Mouse (Mus musculus): ENCODE results near the gene Sh3rf3. TPM values are rescaled to one million over a fixed set of nuclear protein-coding genes. Genes with fewer than 3 reads are reported as not detected.

Gene Sh3rf3
- polyA plus RNA-seq, 1 experiment from 2014 or later: not detected

DNA sequence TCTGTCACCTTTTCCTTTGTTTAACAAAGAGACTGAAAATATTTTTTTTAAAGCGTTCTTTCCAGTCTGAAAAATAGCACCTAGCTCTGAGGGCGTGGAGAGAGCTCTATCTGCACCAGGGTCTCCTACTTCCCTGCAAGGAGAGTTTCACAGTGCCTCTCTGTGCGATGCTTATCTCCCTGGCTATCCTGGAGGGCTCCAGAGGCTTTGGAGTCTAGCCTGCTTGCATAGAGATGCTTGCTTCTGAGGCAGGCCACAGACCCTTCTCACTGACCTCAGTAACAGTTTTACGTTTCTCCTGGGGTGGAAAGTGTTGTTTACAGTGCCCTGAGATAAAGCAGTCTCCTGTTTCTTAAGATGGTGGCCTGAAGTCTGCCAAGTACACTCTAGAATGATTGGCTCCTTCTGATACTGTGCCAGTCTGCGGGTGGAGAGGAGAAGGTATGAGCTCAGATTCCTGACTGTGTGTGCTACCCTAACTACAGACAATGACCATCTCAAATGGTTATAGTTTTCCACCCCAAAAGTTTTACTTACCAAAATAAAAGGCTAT is 42.1 kb downstream of the Sh3rf3 start:
- ATAC-seq (ENCODE audit: low read depth): no peak
- WGBS (ENCODE audit: insufficient replicate concordance): 19% methylated on average over 5 of the region's 5 CpGs
- DNase-seq: no peak

DNA sequence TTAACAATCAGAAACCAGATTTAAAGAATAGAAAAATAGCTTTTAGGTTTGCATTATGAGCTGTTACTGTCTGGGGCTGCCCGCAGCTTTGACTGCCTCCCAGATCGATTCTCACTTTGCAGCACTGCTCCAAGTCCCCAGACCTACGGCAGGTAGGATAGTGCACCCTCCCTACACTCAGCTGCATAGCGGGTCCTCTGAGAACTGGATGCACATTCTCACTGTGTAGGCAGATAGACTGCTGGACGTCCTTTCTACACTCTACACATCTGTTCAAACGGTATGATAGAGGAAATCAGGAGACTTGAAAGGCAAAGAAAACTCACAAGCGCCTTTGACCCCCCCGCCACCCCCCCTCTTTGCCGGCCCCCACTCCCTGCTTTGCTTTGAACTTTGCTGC is 42.7 kb downstream of the Sh3rf3 start:
- ATAC-seq (ENCODE audit: low read depth) (no peak), DNase-seq (no peak)
- no peaks in the 10 kb centered on the region for H3K27me3 ChIP-seq
- H3K4me1 ChIP-seq (replicated peaks): no peaks in the 10 kb centered on the region
- no peaks in the 10 kb centered on the region for H3K9me3 ChIP-seq (replicated peaks)
- H3K36me3 ChIP-seq: no peaks in the 10 kb centered on the region
- H3K9ac ChIP-seq: no peak overlapping the region
- H3K4me2 ChIP-seq: no peak overlapping the region
- WGBS (ENCODE audit: insufficient replicate concordance): 58% methylated on average over 9 of the region's 9 CpGs
- H3K4me3 ChIP-seq (replicated peaks): no peak overlapping the region
- no peak overlapping the region for H3K27ac ChIP-seq

More for the DNA sequence above, 42.1 kb downstream of the Sh3rf3 start:
- no peak overlapping the region for H3K27ac ChIP-seq
- H3K4me1 ChIP-seq (replicated peaks): no peaks in the 10 kb centered on the region
- no peak overlapping the region for H3K9ac ChIP-seq
- no peaks in the 10 kb centered on the region for H3K27me3 ChIP-seq
- H3K4me2 ChIP-seq: no peak overlapping the region
- H3K36me3 ChIP-seq: no peaks in the 10 kb centered on the region
- no peaks in the 10 kb centered on the region for H3K9me3 ChIP-seq (replicated peaks)
- no peak overlapping the region for H3K4me3 ChIP-seq (replicated peaks)

DNA sequence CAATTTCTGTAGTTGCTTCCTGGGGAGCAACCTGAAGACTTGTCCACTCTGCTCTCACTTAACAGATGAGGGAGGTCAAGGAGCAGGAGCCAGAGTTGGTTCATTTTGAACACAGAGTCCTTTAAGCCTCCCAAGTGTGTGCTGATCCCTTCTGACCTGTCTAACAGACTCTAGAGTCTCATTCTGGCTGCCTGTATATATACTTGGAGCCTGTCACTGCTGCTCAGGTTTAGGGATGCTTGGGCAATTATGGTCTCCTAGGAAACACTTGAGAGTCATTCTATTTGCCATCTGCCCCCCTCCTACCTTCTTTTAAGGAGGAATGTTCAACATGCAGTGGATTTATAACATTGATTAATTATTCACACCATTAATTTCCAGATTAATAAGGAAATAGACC is 43.6 kb downstream of the Sh3rf3 start:
- Histone ChIP-seq H3K4me2 (no peak overlapping the region), H3K36me3 (no peaks in the 10 kb centered on the region), H3K9ac (no peak overlapping the region), H3K4me1 (replicated peaks) (no peaks in the 10 kb centered on the region), H3K4me3 (replicated peaks) (no peak overlapping the region), H3K9me3 (replicated peaks) (no peaks in the 10 kb centered on the region), H3K27me3 (no peaks in the 10 kb centered on the region), H3K27ac (no peak overlapping the region)
- ATAC-seq (ENCODE audit: low read depth): no peak
- DNase-seq: no peak

DNA sequence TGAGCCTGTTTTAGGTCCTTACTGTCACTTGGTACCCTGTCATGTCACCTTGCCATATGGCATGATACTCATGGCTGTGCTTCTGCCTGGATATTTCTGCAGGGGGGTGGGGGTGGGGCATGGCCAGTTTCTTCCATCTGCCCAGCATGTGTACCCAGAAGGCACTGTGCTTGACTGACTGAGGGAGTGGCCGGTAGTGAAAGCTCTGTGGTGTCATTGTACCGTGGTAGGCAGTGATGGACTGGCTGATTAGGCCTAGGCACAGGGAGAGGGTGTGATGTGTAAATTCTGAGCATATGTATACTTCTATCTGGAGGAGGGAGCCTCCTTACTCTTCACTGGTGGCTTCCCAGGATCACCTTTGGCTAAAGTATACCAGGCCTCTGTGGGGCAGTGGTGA is 51.6 kb downstream of the Sh3rf3 start:
- no peak overlapping the region for H3K27ac ChIP-seq
- H3K36me3 ChIP-seq: no peaks in the 10 kb centered on the region
- no peaks in the 10 kb centered on the region for H3K9me3 ChIP-seq (replicated peaks)
- WGBS (ENCODE audit: insufficient replicate concordance): 59% methylated on average over 2 of the region's 2 CpGs
- no peak overlapping the region for H3K4me3 ChIP-seq (replicated peaks)
- no peak overlapping the region for H3K4me2 ChIP-seq
- no peaks in the 10 kb centered on the region for H3K27me3 ChIP-seq
- H3K9ac ChIP-seq: no peak overlapping the region
- no peaks in the 10 kb centered on the region for H3K4me1 ChIP-seq (replicated peaks)
- no peak for ATAC-seq (ENCODE audit: low read depth)
- DNase-seq: no peak

DNA sequence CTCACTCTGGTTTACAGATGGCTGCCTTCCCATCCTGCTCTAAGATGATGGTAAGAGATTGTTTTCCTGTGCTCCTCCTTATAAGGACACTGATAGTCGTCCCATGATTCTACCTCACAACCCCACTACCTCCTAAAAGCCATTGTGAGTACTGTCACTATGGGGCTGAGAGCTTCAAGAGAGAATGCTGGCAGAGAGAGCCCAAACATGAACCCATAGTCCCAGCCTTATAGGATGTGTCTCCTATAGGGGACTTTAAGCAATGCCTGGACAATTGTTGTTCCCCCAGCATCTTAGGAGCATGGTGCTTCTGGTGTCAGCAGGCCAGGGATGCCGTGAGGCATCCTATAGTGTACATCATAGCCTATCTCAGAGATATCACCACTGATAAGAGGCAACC is 54.4 kb downstream of the Sh3rf3 start:
- Histone ChIP-seq H3K4me3 (replicated peaks) (no peak overlapping the region), H3K9ac (no peak overlapping the region), H3K4me1 (replicated peaks) (no peaks in the 10 kb centered on the region), H3K27me3 (no peaks in the 10 kb centered on the region), H3K27ac (no peak overlapping the region), H3K36me3 (no peaks in the 10 kb centered on the region), H3K4me2 (no peak overlapping the region), H3K9me3 (replicated peaks) (no peaks in the 10 kb centered on the region)
- WGBS (ENCODE audit: insufficient replicate concordance): 51% methylated on average over 2 of the region's 2 CpGs
- ATAC-seq (ENCODE audit: low read depth): no peak
- DNase-seq: no peak

DNA sequence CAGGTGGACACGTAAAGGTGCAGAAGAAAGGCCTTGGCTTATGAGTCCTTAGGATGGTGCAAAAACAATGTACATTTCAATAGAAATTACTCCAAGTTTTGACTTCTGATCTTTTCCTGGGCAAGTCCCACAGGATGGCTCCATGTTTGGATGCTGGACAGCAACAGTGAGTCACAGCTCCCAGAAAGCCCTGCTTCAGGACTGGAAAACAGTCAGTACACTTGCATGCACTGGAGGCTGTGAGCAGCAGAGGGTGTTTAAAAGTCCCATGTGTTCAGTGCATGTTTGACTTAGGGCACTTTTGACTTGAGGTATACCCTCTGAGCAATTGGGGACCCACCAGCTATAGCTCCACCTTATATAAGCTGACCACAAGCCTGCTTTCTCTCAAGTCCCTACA is 56.7 kb downstream of the Sh3rf3 start:
- H3K4me2 ChIP-seq: no peak overlapping the region
- H3K36me3 ChIP-seq: no peaks in the 10 kb centered on the region
- H3K4me3 ChIP-seq (replicated peaks): no peak overlapping the region
- H3K9ac ChIP-seq: no peak overlapping the region
- no peaks in the 10 kb centered on the region for H3K27me3 ChIP-seq
- no peak overlapping the region for H3K27ac ChIP-seq
- DNase-seq (no peak), ATAC-seq (ENCODE audit: low read depth) (no peak)
- H3K9me3 ChIP-seq (replicated peaks): no peaks in the 10 kb centered on the region
- WGBS (ENCODE audit: insufficient replicate concordance): 72% methylated on average over 1 of the region's 1 CpGs
- no peaks in the 10 kb centered on the region for H3K4me1 ChIP-seq (replicated peaks)

DNA sequence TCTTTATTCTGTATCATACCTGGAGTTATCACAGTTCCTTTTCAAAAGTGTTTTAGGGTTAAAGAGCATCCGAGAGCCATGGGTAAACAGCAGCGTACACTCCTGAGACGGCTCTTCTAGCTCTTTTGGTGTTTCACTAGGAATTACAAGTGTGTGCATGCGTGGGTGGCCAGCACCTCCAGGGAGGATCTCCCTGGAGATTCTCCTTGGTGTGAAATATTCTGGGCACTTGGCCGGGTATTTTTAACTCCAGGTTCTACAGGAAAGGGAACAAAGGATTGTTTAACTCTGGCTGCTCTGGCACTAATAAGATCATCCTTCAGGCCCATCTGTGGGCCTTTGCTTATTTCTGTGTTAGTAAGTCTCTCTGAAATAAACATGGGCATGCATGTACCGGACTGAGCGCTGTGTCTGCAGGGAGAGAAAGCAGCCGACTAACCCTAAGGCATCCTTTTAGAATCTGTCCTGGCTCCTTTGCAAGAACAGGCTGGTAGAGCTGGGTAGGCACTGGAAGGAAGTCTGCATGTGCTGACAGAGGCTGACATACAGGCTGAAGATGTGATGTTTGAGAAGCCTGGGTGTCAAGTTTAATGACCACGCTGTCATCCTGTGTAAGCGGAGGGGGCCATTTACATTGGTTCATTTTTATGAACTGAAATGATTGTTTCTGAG is 58.1 kb downstream of the Sh3rf3 start:
- no peak for ATAC-seq (ENCODE audit: low read depth)
- Histone ChIP-seq H3K4me2 (no peak overlapping the region), H3K36me3 (no peaks in the 10 kb centered on the region), H3K4me3 (replicated peaks) (no peak overlapping the region), H3K9me3 (replicated peaks) (no peaks in the 10 kb centered on the region), H3K4me1 (replicated peaks) (no peaks in the 10 kb centered on the region), H3K27me3 (no peaks in the 10 kb centered on the region), H3K9ac (no peak overlapping the region), H3K27ac (no peak overlapping the region)
- no peak for DNase-seq
- WGBS (ENCODE audit: insufficient replicate concordance): 74% methylated on average over 10 of the region's 10 CpGs

DNA sequence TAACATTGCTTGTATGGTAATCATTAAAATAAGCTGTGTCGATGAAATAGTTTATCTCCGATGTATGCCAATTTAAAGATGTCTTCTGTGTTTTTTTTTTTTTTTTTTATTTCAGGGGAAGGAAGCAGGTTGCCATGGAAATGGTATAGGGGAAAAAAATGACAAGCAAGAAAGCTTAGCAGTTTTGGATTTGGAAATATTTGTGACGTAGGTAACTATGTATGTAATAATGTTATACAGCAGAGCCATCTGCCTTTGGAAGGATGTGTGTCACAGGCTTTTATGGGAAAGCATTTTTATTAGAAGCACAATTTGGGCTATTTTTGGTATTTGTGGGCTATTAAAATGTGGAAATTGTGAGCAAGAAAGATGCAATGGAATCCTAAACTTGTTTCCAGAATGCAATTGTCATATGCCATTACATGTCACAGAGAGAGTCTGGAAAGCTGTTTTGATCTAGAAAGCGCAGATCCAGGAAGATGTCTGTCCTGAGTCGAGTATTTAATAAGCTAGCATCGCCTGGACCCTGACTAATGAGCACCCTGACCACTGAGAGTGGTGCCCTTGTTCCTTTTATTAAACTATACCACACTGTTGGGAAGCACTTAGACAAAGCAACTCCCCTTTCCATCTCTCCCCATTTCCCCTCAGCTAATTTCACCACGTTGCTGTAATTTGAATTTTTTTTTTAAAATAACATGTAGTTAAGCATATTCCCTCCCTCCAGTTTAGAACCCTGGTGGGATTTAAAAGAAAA is 58.8 kb downstream of the Sh3rf3 start:
- no peak overlapping the region for H3K9ac ChIP-seq
- no peak overlapping the region for H3K4me2 ChIP-seq
- no peak for ATAC-seq (ENCODE audit: low read depth)
- no peaks in the 10 kb centered on the region for H3K9me3 ChIP-seq (replicated peaks)
- H3K27me3 ChIP-seq: no peaks in the 10 kb centered on the region
- H3K36me3 ChIP-seq: no peaks in the 10 kb centered on the region
- no peak for DNase-seq
- no peak overlapping the region for H3K4me3 ChIP-seq (replicated peaks)
- no peak overlapping the region for H3K27ac ChIP-seq
- 61% methylated on average over 7 of the region's 7 CpGs for WGBS (ENCODE audit: insufficient replicate concordance)
- no peaks in the 10 kb centered on the region for H3K4me1 ChIP-seq (replicated peaks)

DNA sequence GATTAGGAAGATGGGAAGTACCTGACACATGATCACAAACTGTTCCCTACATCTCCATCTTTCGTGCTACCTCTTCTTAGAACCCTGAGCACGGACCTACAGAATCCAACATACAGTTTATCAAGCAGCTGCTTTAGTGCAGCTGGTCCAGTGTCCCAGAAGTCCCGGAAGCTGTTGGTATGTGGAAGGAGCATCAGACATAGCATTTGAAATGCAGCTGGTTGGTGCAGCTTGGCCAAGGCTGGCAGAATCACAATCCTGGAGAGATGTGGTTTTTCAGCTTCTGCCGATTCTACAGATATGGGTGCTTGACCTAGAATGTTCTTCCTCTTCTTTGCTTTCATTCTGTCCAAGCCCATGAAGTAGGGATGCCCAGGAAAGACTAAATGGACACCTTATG is 64.7 kb downstream of the Sh3rf3 start:
- H3K9me3 ChIP-seq (replicated peaks): 0 out of 2 replicates have a peak, but pooled peaks cover 7% of the 10 kb centered on the region
- ATAC-seq (ENCODE audit: low read depth) (no peak), DNase-seq (no peak)
- no peak overlapping the region for H3K4me3 ChIP-seq (replicated peaks)
- no peak overlapping the region for H3K27ac ChIP-seq
- H3K9ac ChIP-seq: no peak overlapping the region
- 72% methylated on average over 4 of the region's 4 CpGs for WGBS (ENCODE audit: insufficient replicate concordance)
- no peaks in the 10 kb centered on the region for H3K36me3 ChIP-seq
- no peaks in the 10 kb centered on the region for H3K27me3 ChIP-seq
- H3K4me1 ChIP-seq (replicated peaks): no peaks in the 10 kb centered on the region
- H3K4me2 ChIP-seq: no peak overlapping the region

DNA sequence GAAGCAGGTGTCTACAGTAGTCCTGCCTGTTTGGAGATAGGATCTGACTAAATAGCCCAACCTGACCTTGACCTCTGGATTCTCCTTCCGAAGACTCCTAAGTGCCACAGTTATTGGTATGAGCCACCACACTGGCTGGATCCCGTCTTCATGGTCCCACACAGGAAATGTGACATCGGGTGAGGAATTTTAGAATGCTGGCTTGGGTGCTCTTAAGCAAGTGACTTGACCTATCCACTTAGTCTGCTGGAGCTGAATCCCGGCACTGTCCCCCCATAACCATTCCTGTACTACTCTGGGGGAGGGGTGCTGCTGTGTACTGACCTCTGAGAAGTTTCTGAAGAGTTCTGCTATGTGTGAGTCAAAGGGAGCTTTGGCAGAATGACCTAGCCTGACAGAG is 65.5 kb downstream of the Sh3rf3 start:
- H3K4me2 ChIP-seq: no peak overlapping the region
- no peaks in the 10 kb centered on the region for H3K36me3 ChIP-seq
- no peaks in the 10 kb centered on the region for H3K27me3 ChIP-seq
- no peak overlapping the region for H3K9ac ChIP-seq
- ATAC-seq (ENCODE audit: low read depth): no peak
- H3K9me3 ChIP-seq (replicated peaks): 0 out of 2 replicates have a peak, but pooled peaks cover 7% of the 10 kb centered on the region
- 71% methylated on average over 4 of the region's 4 CpGs for WGBS (ENCODE audit: insufficient replicate concordance)
- no peak for DNase-seq
- H3K4me1 ChIP-seq (replicated peaks): no peaks in the 10 kb centered on the region
- H3K27ac ChIP-seq: no peak overlapping the region
- no peak overlapping the region for H3K4me3 ChIP-seq (replicated peaks)

DNA sequence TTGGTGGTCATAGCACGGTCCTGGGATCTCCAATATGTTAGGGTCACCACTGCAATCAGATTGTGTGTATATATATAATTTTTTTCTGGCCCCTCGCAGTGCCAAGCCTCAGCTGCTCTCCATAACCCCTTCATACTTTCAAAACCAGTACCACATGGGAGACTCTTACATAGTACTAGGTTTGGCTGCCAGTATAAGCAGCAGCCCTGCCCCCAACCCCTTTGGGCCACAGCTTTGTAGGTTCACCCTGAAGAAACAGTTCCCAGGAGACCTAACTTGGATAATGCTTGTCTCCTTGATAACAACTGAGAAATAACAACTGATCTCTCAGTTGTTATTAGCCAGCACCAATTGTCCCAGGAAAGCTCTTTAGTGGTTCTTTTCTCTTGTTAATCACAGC is 69.6 kb downstream of the Sh3rf3 start:
- Histone ChIP-seq H3K9ac (no peak overlapping the region), H3K36me3 (no peaks in the 10 kb centered on the region), H3K9me3 (replicated peaks) (0 out of 2 replicates have a peak, but pooled peaks cover 7% of the 10 kb centered on the region), H3K4me2 (no peak overlapping the region), H3K4me1 (replicated peaks) (no peaks in the 10 kb centered on the region), H3K4me3 (replicated peaks) (no peak overlapping the region), H3K27ac (no peak overlapping the region), H3K27me3 (no peaks in the 10 kb centered on the region)
- DNase-seq (no peak), ATAC-seq (ENCODE audit: low read depth) (no peak)
- 62% methylated on average over 2 of the region's 2 CpGs for WGBS (ENCODE audit: insufficient replicate concordance)

DNA sequence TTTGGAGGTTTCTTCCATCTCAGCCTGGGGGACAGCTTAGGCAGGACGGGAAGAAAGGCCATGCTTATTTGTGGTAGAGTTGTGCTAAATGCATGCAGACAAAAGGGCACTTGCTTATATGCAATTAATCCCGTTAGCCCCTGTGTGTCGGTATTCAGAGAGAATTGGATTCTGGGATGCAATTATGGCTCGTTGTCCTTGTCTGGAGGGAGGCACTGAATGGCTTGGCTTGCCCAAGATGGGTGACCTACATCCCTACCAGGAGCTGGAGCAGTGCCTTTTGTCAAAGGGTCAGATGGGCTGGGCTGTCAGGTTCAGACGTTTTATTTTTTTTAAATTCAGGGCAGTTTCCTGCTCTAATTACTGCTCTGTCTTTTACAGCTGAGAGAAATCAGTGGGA is 72.2 kb downstream of the Sh3rf3 start:
- Histone ChIP-seq H3K4me3 (replicated peaks) (no peak overlapping the region), H3K4me1 (replicated peaks) (no peaks in the 10 kb centered on the region), H3K27ac (no peak overlapping the region), H3K9ac (no peak overlapping the region), H3K9me3 (replicated peaks) (no peaks in the 10 kb centered on the region), H3K27me3 (no peaks in the 10 kb centered on the region), H3K36me3 (no peaks in the 10 kb centered on the region), H3K4me2 (no peak overlapping the region)
- ATAC-seq (ENCODE audit: low read depth) (no peak), DNase-seq (no peak)
- 46% methylated on average over 5 of the region's 5 CpGs for whole genome bisulfite sequencing (ENCODE audit: insufficient replicate concordance)

Data from liver, embryonic 13.5 days (tissue).